Comparison of ENCODE assay signal across 10 mouse cellular contexts in the genomic region with DNA sequence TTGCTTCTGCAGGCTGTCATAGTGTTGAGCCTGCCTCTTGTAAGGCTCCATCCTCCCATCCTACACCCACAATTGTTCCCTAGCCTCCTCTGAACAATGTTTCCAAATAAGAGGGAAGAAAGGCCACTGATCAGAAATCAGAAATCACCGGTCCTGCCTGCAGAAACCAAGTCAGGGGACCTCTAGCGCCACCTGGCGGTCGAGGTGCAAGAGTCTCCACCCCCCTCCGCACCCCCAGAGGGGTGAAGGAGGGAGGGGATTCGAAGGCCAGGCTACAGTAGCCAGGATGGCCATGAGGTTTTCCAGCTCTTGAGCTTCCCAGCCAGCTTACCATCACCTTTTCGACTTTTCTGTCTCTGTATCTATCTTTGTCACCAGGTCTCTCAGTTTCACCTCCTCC. TPM values are rescaled to one million over a fixed set of nuclear protein-coding genes. Genes with fewer than 3 reads are reported as not detected.
DNase-seq lines count a peak whose midpoint lies in the region; TF ChIP-seq lines count a peak whose summit lies in the region.
"Had no signal": no experiment of that assay in that cellular context is flagged by ENCODE, and none has a peak within 500 bp of the region (broad histone marks: within the 10 kb centered on the region; RNA-seq: fewer than 3 reads in every experiment).

No protein-coding gene starts in this region.

- H3K27ac ChIP-seq in testis, adult 2 months (ENCODE audit: control insufficient read depth, insufficient read depth, low read depth, low read length): peak overlapping the region; percentile 83
- H3K27ac ChIP-seq: embryonic facial prominence, embryonic 13.5 days; macrophage had no signal

- intact Hi-C loops in left cerebral cortex, postnatal 36 days (cut with DNase I): no loop called here

- peaks cover 4% of the 10 kb centered on the region for H3K4me1 ChIP-seq in testis, adult 2 months (ENCODE audit: control insufficient read depth, insufficient read depth, low read length)
- H3K4me1 ChIP-seq: embryonic facial prominence, embryonic 13.5 days had no signal

- H3K36me3 ChIP-seq in testis, adult 2 months (ENCODE audit: control insufficient read depth, insufficient read depth, low read length): no peaks in the 10 kb centered on the region
- H3K36me3 ChIP-seq: embryonic facial prominence, embryonic 13.5 days had no signal

- no peak for TF ChIP-seq POLR2A in testis, adult 2 months (IDR thresholded peaks at IDR 0.05; ENCODE audit: control insufficient read depth, low read depth, low read length)

- peak; percentile 64 for DNase-seq in kidney, adult 18-20 months
- no peak for DNase-seq in kidney, adult 11 months
- DNase-seq in ZHBTc4 (ENCODE audit: low read depth, low spot score): peak; percentile 83
- DNase-seq in cerebellum, postnatal 36 days: peak; percentile 78 to 83
- DNase-seq in heart, adult 9 months (ENCODE audit: low spot score in 2 of 2): peak; percentile 27 to 39
- peak; percentile 65 to 69 for DNase-seq in left cerebral cortex, postnatal 36 days (ENCODE audit: low spot score in 2 of 2)
- DNase-seq in natural killer cell, adult 2 months (ENCODE audit: low spot score in 2 of 2): peak; percentile 32 to 69

- peak; percentile 77 for TF ChIP-seq CTCF in testis, adult 2 months (IDR thresholded peaks at IDR 0.05; ENCODE audit: control insufficient read depth, insufficient read depth, insufficient replicate concordance, low read depth, low read length)

- H3K27me3 ChIP-seq in testis, adult 2 months (ENCODE audit: control insufficient read depth, insufficient read depth, low read length): no peaks in the 10 kb centered on the region
- H3K27me3 ChIP-seq: embryonic facial prominence, embryonic 13.5 days had no signal

- peak overlapping the region; percentile 84 for H3K4me3 ChIP-seq in testis, adult 2 months (ENCODE audit: control insufficient read depth, low read depth, low read length)
- H3K4me3 ChIP-seq: embryonic facial prominence, embryonic 13.5 days had no signal

RNA-seq across cellular contexts. Expression of gene Tollip, which starts 6.6 kb away (rescaled TPM):
- total RNA-seq in left cerebral cortex, postnatal 36 days (2021): 100 to 1,000 TPM; 131 to 140 TPM
- polyA plus RNA-seq in testis, adult 2 months (2012; rRNA removed): 232 TPM in 2 replicates

RNA-seq across cellular contexts. Expression of gene Brsk2, which starts 24.6 kb away (rescaled TPM):
- total RNA-seq in left cerebral cortex, postnatal 36 days (2021): 100 to 1,000 TPM; 229 to 232 TPM
- polyA plus RNA-seq in testis, adult 2 months (2012; rRNA removed): 99.9 and 110 TPM in 2 replicates
- polyA plus RNA-seq: macrophage had no signal
